In the genomic region with DNA sequence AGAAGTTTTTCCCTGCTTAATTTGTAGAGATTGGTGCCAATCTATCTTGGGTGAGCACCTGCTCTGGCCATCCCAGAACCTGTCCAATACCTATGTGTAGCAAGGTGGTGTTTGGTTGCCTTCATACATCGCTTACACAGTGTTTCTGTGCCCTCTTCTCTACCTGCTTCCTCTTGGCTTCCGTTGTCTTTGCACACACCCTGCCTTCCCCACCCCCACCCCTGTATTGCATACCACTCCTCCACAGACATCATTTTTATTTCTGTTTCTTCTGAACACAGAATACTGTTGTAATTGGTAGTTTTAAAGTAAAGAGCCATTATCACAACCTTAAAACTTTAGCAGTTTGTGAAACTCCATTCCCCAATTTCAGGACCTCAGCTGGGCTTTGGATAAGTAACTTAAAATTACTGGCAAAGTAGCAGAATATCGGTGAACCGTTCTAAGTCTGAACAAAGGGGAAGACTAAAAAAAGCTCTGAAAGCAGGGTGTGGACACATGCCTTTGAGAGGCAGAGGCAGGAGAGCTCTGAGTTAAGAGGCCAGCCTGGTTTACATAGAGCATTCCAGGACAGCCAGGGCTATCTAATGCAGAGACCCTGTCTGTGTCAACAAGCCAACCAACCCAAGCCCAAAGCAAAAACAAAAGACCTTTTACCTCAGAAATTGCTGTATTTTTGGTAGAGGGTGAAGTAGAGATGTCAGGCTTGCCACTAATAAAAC, we compare ENCODE assay signal across 21 mouse cellular contexts.
DNase-seq lines count a peak whose midpoint lies in the region; ATAC-seq and TF ChIP-seq lines count a peak whose summit lies in the region.
"Had no signal": no experiment of that assay in that cellular context is flagged by ENCODE, and none has a peak within 500 bp of the region (broad histone marks: within the 10 kb centered on the region; RNA-seq: fewer than 3 reads in every experiment).

No protein-coding gene starts in this region.

- H3K9me3 ChIP-seq in ES-Bruce4 (replicated peaks; ENCODE audit: control insufficient read depth, insufficient read depth, low read length, poor library complexity, severe bottlenecking) = no peaks in the 10 kb centered on the region
- H3K9me3 ChIP-seq: forebrain, embryonic 12.5 days; heart, embryonic 13.5 days; limb, embryonic 13.5 days; neural tube, embryonic 13.5 days had no signal

- H3K27me3 ChIP-seq in ES-Bruce4 (ENCODE audit: control insufficient read depth, insufficient read depth, low read length, poor library complexity, severe bottlenecking) = no peaks in the 10 kb centered on the region
- H3K27me3 ChIP-seq: forebrain, embryonic 12.5 days; heart, embryonic 13.5 days; limb, embryonic 13.5 days; neural tube, embryonic 13.5 days had no signal

- peak; percentile 59 for DNase-seq in heart, adult 11 months
- DNase-seq in heart, postnatal 36 days = no peak
- peak; percentile 62 for DNase-seq in naive thymus-derived CD4-positive, alpha-beta T cell, adult 2 months (ENCODE audit: low read depth)
- no peak for DNase-seq in urinary bladder, postnatal 10 days (ENCODE audit: low spot score)
- no peak for DNase-seq in urinary bladder, postnatal 4 days (ENCODE audit: low spot score in 2 of 2)
- DNase-seq: adrenal gland, postnatal 25 days; cerebellum, adult 9-10 months; kidney, adult 8-10 months; kidney, postnatal 36 days; layer of hippocampus, adult 9-11 months; lung, postnatal 10 days; thymus, adult 18-20 months had no signal

- H3K4me3 ChIP-seq in ES-Bruce4 (ENCODE audit: low read depth, low read length) = no peak overlapping the region
- H3K4me3 ChIP-seq in brown adipose tissue, adult 24 weeks (ENCODE audit: insufficient read depth, low read depth, low read length) = no peak overlapping the region
- H3K4me3 ChIP-seq: forebrain, embryonic 12.5 days; heart, embryonic 13.5 days; limb, embryonic 13.5 days; neural tube, embryonic 13.5 days had no signal

- intact Hi-C loops in heart, postnatal 36 days (cut with DNase I) = no loop called here

- no peak for ATAC-seq in erythroblast, adult 5-6 weeks (replicated peaks; ENCODE audit: low FRiP score, poor library complexity, severe bottlenecking)
- ATAC-seq: hindbrain, postnatal 0 days had no signal

- H3K4me1 ChIP-seq in ES-Bruce4 (ENCODE audit: control insufficient read depth, insufficient read depth, low read length) = peaks cover 4% of the 10 kb centered on the region
- H3K4me1 ChIP-seq in brown adipose tissue, adult 24 weeks (ENCODE audit: control insufficient read depth, insufficient read depth, insufficient read length, low read length) = peaks cover 18% of the 10 kb centered on the region

- H3K9ac ChIP-seq in ES-Bruce4 (ENCODE audit: low read depth, poor library complexity, severe bottlenecking) = no peak overlapping the region
- H3K9ac ChIP-seq: forebrain, embryonic 12.5 days; heart, embryonic 13.5 days; limb, embryonic 13.5 days; liver, embryonic 14.5 days; neural tube, embryonic 13.5 days had no signal

- H3K36me3 ChIP-seq in ES-Bruce4 (ENCODE audit: control insufficient read depth, insufficient read depth, low read length, poor library complexity, severe bottlenecking) = no peaks in the 10 kb centered on the region
- H3K36me3 ChIP-seq: forebrain, embryonic 12.5 days; limb, embryonic 13.5 days; neural tube, embryonic 13.5 days had no signal

- peak overlapping the region; percentile 91 for H3K27ac ChIP-seq in ES-Bruce4 (ENCODE audit: insufficient read depth, low read length)
- H3K27ac ChIP-seq in brown adipose tissue, adult 24 weeks (replicated peaks; ENCODE audit: low read depth, low read length) = peak overlapping the region; percentile 87
- H3K27ac ChIP-seq: forebrain, embryonic 12.5 days; heart, embryonic 13.5 days; hindbrain, postnatal 0 days; limb, embryonic 13.5 days; liver, embryonic 14.5 days; neural tube, embryonic 13.5 days had no signal

- no peak for TF ChIP-seq CTCF in ES-Bruce4 (IDR thresholded peaks at IDR 0.05; ENCODE audit: low read depth, low read length)

- no peak for TF ChIP-seq EP300 in ES-Bruce4 (IDR thresholded peaks at IDR 0.05; ENCODE audit: insufficient read depth, low read depth, low read length)

- no peak for TF ChIP-seq POLR2A in ES-Bruce4 (IDR thresholded peaks at IDR 0.05; ENCODE audit: insufficient read depth, low read length)

Comparison
In these comparisons a context has a peak if more than half of its experiments do, and no peak if none do; other contexts are left out.
1. DNase-seq: peak in heart, adult 11 months (single experiment) and naive thymus-derived CD4-positive, alpha-beta T cell, adult 2 months (single experiment); none in heart, postnatal 36 days (0 of 2), urinary bladder, postnatal 10 days (single experiment) and urinary bladder, postnatal 4 days (0 of 2).